Mouse (Mus musculus): Measurements from ENCODE around the gene Tspan15.

GRCm38 (mm10) chr10:62147466-62148248, 83.4 kb downstream of the Tspan15 start:
- no peak for TF ChIP-seq CTCF (conservative IDR thresholded peaks at IDR 0.05; ENCODE audit: low read length)
- TF ChIP-seq POU5F1 (IDR thresholded peaks at IDR 0.05; ENCODE audit: borderline replicate concordance, low read length) = no peak

Measured in E14TG2a.4 (cell line).